Mouse (Mus musculus): ENCODE data around the gene Olfr551. TPM values are rescaled to one million over a fixed set of nuclear protein-coding genes. Genes with fewer than 3 reads are reported as not detected.
"Not testable (repeated sequence)": the region's sequence is repeated elsewhere in the genome, so short reads cannot be mapped to it uniquely, and the experiment has no call there.

The Olfr551 gene
- not detected for total RNA-seq (2021)

DNA sequence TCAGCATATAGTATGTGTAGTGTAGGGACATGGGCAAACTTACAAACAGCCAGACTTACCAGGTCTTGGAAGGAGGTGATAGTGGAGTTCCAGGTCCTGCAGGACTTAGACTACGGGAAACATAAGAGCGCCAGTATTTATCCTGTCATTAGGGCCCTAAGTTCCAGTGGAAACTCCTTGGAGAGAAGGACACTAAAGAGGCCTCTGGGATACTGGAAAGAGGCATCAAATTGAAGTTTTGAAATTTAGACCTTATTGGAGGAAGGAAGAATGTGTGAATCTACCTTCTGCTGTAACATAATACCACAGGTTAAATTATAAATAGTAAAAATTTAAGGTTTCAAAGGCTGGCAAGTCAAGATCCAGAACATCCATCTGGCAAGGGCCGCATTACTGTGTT is at the start of gene Olfr551:
Gene Olfr551, minus strand, starts transcription at position 101 of the 400 bp plus-strand sequence.
- intact Hi-C loops (cut with DNase I): no loop called here
- DNase-seq (ENCODE audit: extremely low spot score in 1 of 2, low spot score in 2 of 2): no peak

- DNase-seq (ENCODE audit: extremely low spot score in 1 of 2, low spot score in 2 of 2): no peak
- intact Hi-C loops (cut with DNase I): loop anchor here (5.0 kb wide), 1 partner anchor 131 kb away; no protein-coding TSS in a partner anchor
These were observed 46.4 kb upstream of the Olfr551 start, which contains the start of gene Olfr554 for GRCm38 (mm10) chr7:102638132-102638531. Gene Olfr554 (plus strand): TSS chr7:102638432.

DNA sequence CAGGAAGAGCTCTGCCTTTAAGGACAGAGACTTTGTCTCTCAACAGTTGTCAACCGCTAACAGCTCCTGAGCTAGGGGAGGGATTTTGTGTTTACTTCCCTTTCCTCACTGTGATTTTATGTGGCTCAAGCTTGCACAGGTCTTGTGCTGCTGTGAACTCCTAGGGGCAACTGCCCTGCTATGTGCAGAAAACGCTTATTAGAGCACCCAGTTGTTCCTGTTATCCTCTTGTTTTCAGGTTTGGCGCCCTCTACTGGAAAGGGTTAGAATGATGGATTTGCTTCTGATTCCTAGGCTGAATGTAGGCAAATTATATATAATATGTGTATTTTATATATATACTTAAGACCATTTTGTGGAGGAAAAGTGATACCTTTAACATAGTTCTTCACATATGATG is 45.0 kb upstream of the Olfr551 start:
- intact Hi-C loops (cut with DNase I): loop anchor here (5.0 kb wide), 1 partner anchor 129 kb away; no protein-coding TSS in a partner anchor
- no peak for DNase-seq (ENCODE audit: extremely low spot score in 1 of 2, low spot score in 2 of 2)

GRCm38 (mm10) chr7:102620368-102620767 is 28.7 kb upstream of the Olfr551 start:
- DNase-seq (ENCODE audit: extremely low spot score in 1 of 2, low spot score in 2 of 2); intact Hi-C loops (cut with DNase I): not testable (repeated sequence)

GRCm38 (mm10) chr7:102619608-102620007 is 27.9 kb upstream of the Olfr551 start:
- peak in 1 of 2 experiments; percentile 40 for DNase-seq (ENCODE audit: extremely low spot score in 1 of 2, low spot score in 2 of 2)

GRCm38 (mm10) chr7:102618118-102618517 is 26.4 kb upstream of the Olfr551 start, which contains the start of gene Olfr553:
Gene Olfr553 (minus strand): TSS chr7:102618218.
- DNase-seq (ENCODE audit: extremely low spot score in 1 of 2, low spot score in 2 of 2): no peak
- intact Hi-C loops (cut with DNase I): no loop called here

More at GRCm38 (mm10) chr7:102619608-102620007, 27.9 kb upstream of the Olfr551 start:
- intact Hi-C loops (cut with DNase I): no loop called here

DNA sequence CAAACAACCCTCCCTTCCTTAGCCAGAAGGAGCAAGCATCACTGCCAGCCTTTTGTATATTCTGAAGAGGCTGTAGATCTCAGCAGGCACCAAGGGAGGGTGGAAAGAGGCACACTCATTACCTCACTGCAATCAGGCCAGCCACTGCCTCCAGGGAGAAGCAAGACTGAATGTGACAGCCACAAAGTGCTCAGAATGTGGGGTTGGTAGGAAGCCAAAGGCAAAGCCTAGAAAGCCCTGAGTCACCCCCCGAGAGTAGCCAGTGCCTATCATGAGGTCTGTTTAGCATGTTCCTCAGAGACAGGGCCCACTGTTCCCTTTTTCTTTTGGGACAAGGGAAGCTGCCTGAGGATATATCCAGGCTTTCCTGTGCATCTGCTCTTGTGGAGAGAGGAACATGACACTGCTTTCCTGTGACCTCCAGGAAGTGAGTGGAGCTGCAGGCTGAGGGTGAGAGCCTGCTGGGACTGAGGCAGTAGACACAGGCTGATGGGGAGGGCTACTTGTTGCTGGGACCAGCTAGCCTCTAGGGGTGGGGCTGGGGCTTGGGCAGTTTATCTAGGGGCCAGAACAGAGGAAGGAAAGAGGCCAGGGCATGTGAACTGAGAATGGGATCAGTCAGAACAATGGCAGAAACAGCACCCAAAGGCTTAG is 5.8 kb upstream of the Olfr551 start, which contains the start of gene Olfr552:
Gene Olfr552, plus strand, starts transcription at position 393 of the 654 bp plus-strand sequence.
- intact Hi-C loops (cut with DNase I): no loop called here
- no peak for DNase-seq (ENCODE audit: extremely low spot score in 1 of 2, low spot score in 2 of 2)

DNA sequence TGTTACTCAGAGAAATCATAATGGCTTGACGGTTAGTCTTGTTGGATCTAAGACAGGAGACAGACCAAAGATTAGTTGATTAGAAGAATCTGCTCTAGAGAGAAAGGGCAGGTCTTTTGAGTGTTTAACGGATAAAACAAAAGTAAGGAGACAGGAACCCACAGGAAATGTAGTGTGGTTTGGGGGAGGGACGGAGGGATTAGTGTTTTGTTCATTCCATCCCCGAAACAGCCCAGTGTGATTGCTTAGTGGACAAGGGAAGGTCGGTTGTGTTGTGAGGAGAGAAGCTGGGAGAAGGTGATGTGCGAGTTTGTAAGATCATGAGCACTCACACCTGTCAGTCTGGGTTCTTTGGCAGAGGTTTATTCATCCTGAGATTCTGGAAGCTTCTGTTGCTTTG is 15.7 kb downstream of the Olfr551 start:
- intact Hi-C loops (cut with DNase I): no loop called here
- DNase-seq (ENCODE audit: extremely low spot score in 1 of 2, low spot score in 2 of 2): no peak

DNA sequence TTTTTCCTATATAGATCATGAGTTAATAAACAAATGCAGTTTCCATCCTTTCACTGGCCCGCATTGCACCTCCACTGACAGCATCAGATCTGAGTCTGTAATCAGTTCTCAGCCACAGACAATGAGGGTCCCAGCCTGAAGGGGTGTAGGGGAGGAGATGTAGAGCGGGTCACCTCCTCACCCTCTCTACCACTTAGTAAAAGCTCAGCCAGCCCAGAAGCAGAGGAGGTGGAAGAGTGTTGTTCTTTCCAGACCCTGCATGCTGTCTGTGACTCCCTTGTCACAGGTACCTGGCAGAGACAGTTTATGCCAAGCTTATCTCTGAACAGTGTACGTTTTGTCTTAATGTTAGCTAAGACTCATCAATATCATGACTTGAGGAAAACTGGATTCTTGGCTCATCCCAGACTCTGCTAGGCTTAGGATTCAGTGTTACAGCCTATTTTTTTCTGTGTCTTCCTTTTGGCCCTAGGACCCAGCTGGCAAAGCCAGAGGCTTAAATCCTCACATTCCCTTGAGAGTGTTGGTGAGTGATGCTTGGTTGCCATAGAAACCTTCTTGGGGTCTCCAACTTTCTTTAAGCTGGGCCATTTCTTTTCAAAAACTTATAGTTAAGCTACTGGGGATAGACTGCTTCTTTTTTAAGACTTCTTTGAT is 18.4 kb downstream of the Olfr551 start:
- DNase-seq (ENCODE audit: extremely low spot score in 1 of 2, low spot score in 2 of 2): no peak
- intact Hi-C loops (cut with DNase I): no loop called here

DNA sequence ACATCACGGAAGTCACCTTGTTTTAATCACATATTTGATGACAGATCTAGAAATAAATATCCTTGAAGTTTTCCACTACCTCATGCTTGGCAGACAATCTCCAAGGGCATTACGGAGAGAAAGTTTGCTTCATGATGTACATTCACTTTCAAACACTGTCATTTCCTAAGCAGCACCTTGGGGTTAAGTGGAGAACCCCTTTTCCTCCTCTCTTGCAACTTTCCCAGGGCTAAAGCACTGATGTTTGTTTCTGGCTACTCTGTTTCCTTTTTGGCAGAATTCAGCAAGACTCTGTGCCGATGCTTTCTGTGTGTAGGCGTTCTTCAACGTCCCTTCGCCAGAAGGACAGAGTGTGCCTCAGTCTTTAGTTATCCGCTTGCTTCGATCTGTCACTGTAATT is 20.5 kb downstream of the Olfr551 start, which contains the start of gene Olfr550:
Gene Olfr550, plus strand, starts transcription at position 301 of the 400 bp plus-strand sequence.
- DNase-seq (ENCODE audit: extremely low spot score in 1 of 2, low spot score in 2 of 2): no peak
- intact Hi-C loops (cut with DNase I): no loop called here

GRCm38 (mm10) chr7:102566219-102566618 is 25.5 kb downstream of the Olfr551 start:
- intact Hi-C loops (cut with DNase I): no loop called here
- DNase-seq (ENCODE audit: extremely low spot score in 1 of 2, low spot score in 2 of 2): no peak

DNA sequence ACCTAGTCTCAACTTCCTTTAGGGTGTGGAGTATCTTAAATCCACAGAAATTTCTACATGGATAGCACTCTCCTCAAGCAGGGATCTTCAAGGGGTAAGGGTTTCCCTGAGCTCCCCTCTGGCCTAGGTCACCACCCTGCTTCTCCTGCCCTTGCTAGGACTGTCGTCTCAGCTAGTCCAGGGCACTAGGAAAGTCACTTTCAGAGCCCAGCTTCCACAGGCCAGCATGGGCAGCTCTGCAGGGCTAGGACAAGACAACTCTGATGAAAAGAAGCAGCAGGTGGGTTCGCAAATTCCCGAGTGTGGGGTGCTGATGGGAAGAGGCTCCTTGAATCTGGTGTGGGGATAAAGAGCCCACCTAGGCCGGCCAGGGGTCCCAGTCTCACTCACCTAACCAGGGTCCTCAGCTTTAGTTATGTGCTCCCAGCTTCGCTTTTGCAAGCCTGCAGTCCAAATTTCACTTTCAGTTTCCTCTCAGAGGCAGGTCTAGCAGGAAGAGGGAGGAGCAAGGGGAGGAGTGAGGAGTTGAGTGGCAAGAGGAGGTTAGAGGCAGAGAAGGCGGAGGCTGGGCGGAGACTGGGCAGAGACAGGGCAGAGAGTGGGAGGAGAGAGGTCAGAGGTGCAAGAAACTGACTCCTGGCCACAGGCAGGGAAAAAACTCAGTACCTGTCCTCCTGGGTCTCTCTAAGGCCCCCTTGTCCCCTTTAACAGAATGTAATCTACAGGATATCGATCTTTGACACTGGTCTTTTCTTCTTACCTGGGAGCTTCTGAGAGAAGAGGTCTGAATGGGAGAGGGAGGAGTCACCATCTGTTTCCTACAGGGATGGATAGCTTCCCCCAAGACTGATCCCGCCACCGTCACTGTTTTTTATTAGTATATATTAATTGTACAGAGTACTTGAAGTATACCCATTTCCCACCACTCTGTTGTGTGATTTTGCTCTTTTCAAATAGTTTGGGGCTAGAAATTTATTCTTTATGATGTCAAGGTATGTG is 26.4 kb downstream of the Olfr551 start, which contains the start of gene Trim21:
Gene Trim21, minus strand, starts transcription at position 488 of the 999 bp plus-strand sequence.
- DNase-seq (ENCODE audit: extremely low spot score in 1 of 2, low spot score in 2 of 2): peak; percentile 28 to 90
- intact Hi-C loops (cut with DNase I): no loop called here

GRCm38 (mm10) chr7:102553279-102553678 is 38.4 kb downstream of the Olfr551 start:
- DNase-seq (ENCODE audit: extremely low spot score in 1 of 2, low spot score in 2 of 2): no peak
- intact Hi-C loops (cut with DNase I): no loop called here

DNA sequence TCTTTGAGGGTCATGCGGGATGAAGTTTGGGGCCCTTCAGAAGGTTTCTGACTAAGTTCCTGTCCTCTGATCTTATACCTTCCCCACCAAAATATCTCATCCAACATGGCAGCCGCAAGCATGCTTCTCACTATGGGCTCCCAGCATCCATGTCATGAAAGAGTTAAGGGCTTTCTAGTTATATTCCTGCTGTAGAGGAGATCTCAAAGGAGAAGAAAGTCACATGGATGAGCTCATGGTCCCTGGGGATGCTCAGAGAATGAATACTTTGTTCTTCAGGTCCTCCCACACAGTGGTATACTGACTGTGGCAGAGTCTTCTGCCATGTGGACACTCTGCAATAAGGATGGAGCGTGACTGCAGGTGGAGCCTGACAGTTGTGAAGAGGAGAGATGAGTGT is 42.1 kb downstream of the Olfr551 start, which contains the start of gene Olfr549:
Gene Olfr549, plus strand, starts transcription at position 301 of the 400 bp plus-strand sequence.
- no peak for DNase-seq (ENCODE audit: extremely low spot score in 1 of 2, low spot score in 2 of 2)
- intact Hi-C loops (cut with DNase I): no loop called here

DNA sequence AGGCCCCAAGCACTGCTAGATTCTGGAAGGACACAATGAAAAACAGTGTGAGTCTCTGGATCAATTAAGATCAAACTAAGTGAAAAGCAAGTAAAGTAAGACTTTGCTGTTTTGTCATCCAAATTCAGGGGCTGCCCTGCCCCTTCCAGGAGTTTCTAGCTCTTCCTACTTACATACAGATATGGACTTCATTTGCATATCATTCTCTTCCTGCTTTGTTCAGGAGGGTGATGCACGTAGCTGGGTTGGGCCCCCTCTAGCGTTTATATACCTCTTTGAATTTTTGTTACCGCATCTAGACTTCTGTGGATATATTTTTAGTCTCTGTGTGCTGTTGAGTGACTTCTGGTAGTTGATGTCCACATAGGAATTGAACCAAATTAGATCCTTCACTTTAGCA is 50.4 kb downstream of the Olfr551 start:
- no peak for DNase-seq (ENCODE audit: extremely low spot score in 1 of 2, low spot score in 2 of 2)
- intact Hi-C loops (cut with DNase I): no loop called here

DNA sequence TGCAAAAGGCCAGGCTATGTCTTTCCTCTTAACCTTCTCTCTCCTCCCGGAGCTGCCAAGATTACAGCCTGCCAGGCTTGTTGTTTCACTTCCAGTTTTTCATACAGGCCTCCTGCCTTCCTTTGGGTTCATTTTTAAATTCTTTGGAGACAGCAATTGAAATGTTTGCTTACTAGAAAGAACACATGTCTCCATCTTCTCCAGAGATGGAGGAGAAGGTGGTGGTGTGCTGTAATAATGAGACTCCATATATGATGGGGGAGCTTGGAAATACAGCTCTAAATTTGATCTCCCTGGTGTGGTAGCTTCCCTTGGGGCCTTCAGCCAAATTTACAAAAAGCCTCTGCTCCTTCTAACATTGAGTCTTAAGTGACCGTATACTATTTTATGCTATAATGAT is 51.1 kb downstream of the Olfr551 start, which contains the start of gene Olfr548-ps1:
Gene Olfr548-ps1, plus strand, starts transcription at position 301 of the 400 bp plus-strand sequence.
- no peak for DNase-seq (ENCODE audit: extremely low spot score in 1 of 2, low spot score in 2 of 2)
- intact Hi-C loops (cut with DNase I): no loop called here

DNA sequence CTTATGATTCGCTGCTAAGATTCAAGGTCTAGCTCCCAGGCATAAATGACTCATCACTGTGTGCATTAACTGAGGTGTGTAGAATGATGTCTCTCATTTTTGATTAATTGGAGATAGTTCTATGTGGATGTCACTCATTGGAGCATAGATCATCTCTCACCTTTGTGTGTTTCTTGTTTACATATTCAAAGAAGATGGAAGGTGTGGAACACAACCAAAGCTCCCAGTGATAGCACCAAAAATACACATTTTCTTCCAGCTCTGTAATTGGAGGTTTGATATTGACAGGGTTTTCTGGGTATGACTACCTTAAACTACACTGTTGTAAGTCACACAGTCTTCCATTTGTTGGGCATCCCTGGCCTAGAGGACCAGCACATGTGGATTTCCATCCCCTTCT is 57.2 kb downstream of the Olfr551 start, which contains the start of gene Olfr547:
Gene Olfr547, plus strand, starts transcription at position 301 of the 400 bp plus-strand sequence.
- no peak for DNase-seq (ENCODE audit: extremely low spot score in 1 of 2, low spot score in 2 of 2)
- intact Hi-C loops (cut with DNase I): no loop called here
